Mouse (Mus musculus): ENCODE measurements around the gene Smim7.

DNA sequence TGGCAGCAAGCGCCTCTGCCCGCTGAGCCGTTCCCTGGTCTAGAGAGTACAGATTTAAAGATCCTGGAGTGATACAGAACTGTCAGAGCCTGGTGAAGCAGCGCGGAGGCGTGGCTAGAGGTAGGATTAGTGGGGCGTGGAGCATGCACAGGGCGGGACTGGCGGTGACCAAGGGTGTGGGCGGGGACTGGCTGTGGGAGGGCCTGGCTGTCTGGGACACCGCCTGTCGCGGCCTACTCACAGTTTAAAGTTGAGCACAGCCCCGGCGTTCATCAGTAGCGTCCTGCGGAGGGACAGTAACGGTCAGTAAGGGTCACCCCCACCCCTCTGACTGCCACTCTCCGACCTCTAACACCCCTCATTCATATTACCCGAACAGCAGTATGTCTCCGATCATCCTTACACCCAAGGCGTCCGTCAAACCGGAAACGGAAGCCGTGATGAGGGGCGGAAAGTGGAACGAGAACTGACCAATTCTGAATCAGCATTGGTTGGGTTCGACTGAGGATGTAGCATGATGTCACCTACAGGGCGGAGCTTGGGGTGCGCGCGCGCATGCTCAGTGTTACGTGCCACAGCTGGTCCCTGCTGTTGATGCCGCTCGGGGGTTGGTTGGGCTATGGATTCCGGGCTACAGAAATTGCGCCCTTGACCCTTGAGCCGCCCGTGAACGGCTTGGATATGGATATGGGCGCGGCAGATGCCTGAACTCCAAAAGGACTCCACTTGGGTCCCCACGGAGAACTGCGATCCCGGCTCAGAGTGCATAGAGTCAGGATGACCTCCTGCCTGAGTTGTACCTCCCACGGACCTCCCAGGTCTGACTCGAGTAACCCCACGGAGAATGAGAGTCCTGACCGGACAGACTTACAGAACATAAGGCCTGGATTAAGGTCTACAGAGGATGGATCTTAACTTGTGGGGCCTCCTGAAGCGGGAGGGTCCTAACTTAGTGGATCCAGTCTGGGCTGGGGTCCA is at the start of gene Smim7:
- TF ChIP-seq POLR2A (IDR thresholded peaks at IDR 0.05; ENCODE audit: control insufficient read depth, extremely low read depth, insufficient read depth, low read length, poor library complexity) (no peak; the same call in 1 of the 2 replicates), CTCF (IDR thresholded peaks at IDR 0.05; ENCODE audit: borderline replicate concordance, control insufficient read depth, extremely low read depth, insufficient read depth, low read length, poor library complexity) (peak; percentile 41; the same call in 1 of the 2 replicates)
